Mouse (Mus musculus) kidney, postnatal 4 days (tissue): ENCODE results near the gene Pbld1.

Experiments used
- DNase-seq, 2 experiments: peaks; one replicate each; pipeline ENCODE4 v3.0.0; 2021; ENCODE audit warnings: mixed read lengths in 2 of 2

Gene Pbld1

GRCm38 (mm10) chr10:63059862-63060261, at the start of gene Pbld1:
TSS of gene Pbld1 (plus strand) at chr10:63060162.
- no peak for DNase-seq

- DNase-seq: no peak
These were observed 49.7 kb upstream of the Pbld1 start for GRCm38 (mm10) chr10:63010268-63010667.

GRCm38 (mm10) chr10:63011556-63011955, 48.4 kb upstream of the Pbld1 start:
- DNase-seq: no peak

GRCm38 (mm10) chr10:63013476-63013875, 46.5 kb upstream of the Pbld1 start:
- no peak for DNase-seq

GRCm38 (mm10) chr10:63014168-63014567, 45.8 kb upstream of the Pbld1 start:
- no peak for DNase-seq

GRCm38 (mm10) chr10:63019304-63019703, 40.7 kb upstream of the Pbld1 start:
- DNase-seq: no peak

- no peak for DNase-seq
These were observed 38.3 kb upstream of the Pbld1 start for GRCm38 (mm10) chr10:63021702-63022101.

GRCm38 (mm10) chr10:63022541-63023120, 37.3 kb upstream of the Pbld1 start:
- DNase-seq: no peak

GRCm38 (mm10) chr10:63023121-63023748, 36.7 kb upstream of the Pbld1 start:
- peak; percentile 77 to 87 for DNase-seq

GRCm38 (mm10) chr10:63023749-63024579, 36.0 kb upstream of the Pbld1 start, which contains the start of the genes Hnrnph3 and Pbld2:
TSS of gene Hnrnph3 (minus strand) at chr10:63024217.
TSS of gene Pbld2 (plus strand) at chr10:63024315.
- DNase-seq: peak; percentile 99

GRCm38 (mm10) chr10:63024580-63024910, 35.4 kb upstream of the Pbld1 start:
- DNase-seq: peak; percentile 75 to 86

- DNase-seq: no peak
These were observed 34.9 kb upstream of the Pbld1 start for GRCm38 (mm10) chr10:63025016-63025415.

GRCm38 (mm10) chr10:63025491-63026011, 34.4 kb upstream of the Pbld1 start:
- peak; percentile 35 to 51 for DNase-seq

GRCm38 (mm10) chr10:63026156-63026794, 33.7 kb upstream of the Pbld1 start:
- no peak for DNase-seq

- DNase-seq: no peak
These were observed 33.2 kb upstream of the Pbld1 start for GRCm38 (mm10) chr10:63026795-63027160.

GRCm38 (mm10) chr10:63027376-63028161, 32.4 kb upstream of the Pbld1 start:
- DNase-seq: no peak

GRCm38 (mm10) chr10:63028396-63028795, 31.6 kb upstream of the Pbld1 start:
- no peak for DNase-seq

GRCm38 (mm10) chr10:63032267-63032666, 27.7 kb upstream of the Pbld1 start:
- no peak for DNase-seq

- no peak for DNase-seq
These were observed 27.0 kb upstream of the Pbld1 start for GRCm38 (mm10) chr10:63032956-63033355.

GRCm38 (mm10) chr10:63038571-63039320, 21.2 kb upstream of the Pbld1 start:
- DNase-seq: peak; percentile 26 to 47

GRCm38 (mm10) chr10:63039867-63040628, 19.9 kb upstream of the Pbld1 start:
- DNase-seq: no peak
